Mouse (Mus musculus): ENCODE data around the gene Ift22. TPM values are rescaled to one million over a fixed set of nuclear protein-coding genes. Genes with fewer than 3 reads are reported as not detected.
A peak's percentile ranks its signal among the peaks of the same experiment; 100 is the strongest.

The Ift22 gene
- polyA plus RNA-seq, 1 experiment from 2014 or later = 28.5 TPM

DNA sequence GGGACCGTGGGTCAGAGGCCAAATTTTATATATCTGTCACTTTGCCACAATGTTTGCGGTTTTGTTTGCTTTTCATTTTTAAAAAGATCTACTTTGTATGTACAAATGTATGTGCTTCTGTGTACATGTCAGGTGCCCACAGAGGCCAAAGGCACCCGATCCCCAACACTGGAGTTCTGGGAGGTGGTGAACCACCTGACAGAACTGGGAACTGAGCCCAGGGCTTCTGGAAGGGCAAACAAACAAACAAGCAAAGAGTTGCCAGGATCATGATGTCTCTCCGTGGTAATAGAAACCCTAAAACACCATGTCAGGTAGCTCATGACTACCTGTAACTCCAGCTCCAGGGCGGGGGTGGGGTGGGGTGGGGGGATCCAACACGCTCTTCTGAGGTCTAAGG lies 52.1 kb downstream of the Ift22 start:
- ATAC-seq (replicated peaks; ENCODE audit: low FRiP score) (no peak), DNase-seq (ENCODE audit: low spot score) (no peak)
- Histone ChIP-seq H3K4me1 (replicated peaks; ENCODE audit: control insufficient read depth, insufficient read depth, low read length) (peaks cover 22% of the 10 kb centered on the region), H3K4me3 (ENCODE audit: low read depth, low read length) (no peak overlapping the region), H3K9me3 (ENCODE audit: control insufficient read depth, low read length) (no peaks in the 10 kb centered on the region), H3K36me3 (ENCODE audit: control insufficient read depth, insufficient read depth, low read length) (peaks cover 21% of the 10 kb centered on the region), H3K4me2 (no peak overlapping the region), H3K9ac (ENCODE audit: low read depth, low read length) (no peak overlapping the region), H3K27me3 (replicated peaks; ENCODE audit: control insufficient read depth, insufficient read depth, low read length) (no peaks in the 10 kb centered on the region), H3K27ac (ENCODE audit: low read depth, low read length) (no peak overlapping the region)
- 91% methylated on average over 6 of the region's 6 CpGs for WGBS

DNA sequence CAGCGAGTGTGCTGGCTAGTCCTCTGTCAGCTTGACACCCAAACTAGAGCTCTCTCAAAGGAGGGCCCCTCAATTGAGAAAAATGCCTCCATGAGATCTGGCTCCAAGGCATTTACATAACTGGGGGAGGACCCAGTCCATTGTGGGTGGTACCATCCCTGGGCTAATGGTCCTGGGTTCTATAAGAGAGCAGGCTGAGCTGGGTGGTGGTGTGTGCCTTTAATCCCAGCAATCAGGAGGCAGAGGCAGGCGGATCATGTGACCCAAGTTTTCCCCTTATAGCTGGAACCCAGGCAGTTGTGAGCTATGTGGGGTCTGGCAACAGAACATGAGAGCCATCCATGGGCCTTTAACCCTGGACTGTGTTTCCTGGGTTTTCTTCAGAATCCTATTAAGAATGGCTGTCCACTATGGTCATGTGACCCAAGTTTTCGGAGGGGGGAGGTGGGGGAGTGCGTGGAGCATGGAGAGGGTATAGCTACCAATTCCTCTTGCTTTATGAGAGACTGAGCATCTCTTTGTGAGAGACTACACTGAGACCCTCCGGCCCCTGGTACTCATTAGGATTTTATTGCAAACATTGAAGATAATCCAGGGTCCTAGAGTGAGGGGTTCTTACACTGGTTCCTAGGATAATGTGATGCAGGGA lies 53.5 kb downstream of the Ift22 start:
- H3K4me3 ChIP-seq (ENCODE audit: low read depth, low read length) = peak overlapping the region; percentile 72
- peak overlapping the region; percentile 79 for H3K4me2 ChIP-seq
- H3K4me1 ChIP-seq (replicated peaks; ENCODE audit: control insufficient read depth, insufficient read depth, low read length) = peaks cover 35% of the 10 kb centered on the region
- H3K9ac ChIP-seq (ENCODE audit: low read depth, low read length) = peak overlapping the region; percentile 77
- ATAC-seq (replicated peaks; ENCODE audit: low FRiP score) (peak; percentile 6; the same call in 1 of the 2 replicates), DNase-seq (ENCODE audit: low spot score) (no peak)
- H3K36me3 ChIP-seq (ENCODE audit: control insufficient read depth, insufficient read depth, low read length) = peaks cover 27% of the 10 kb centered on the region
- H3K27ac ChIP-seq (ENCODE audit: low read depth, low read length) = peak overlapping the region; percentile 79
- no peaks in the 10 kb centered on the region for H3K9me3 ChIP-seq (ENCODE audit: control insufficient read depth, low read length)
- no peaks in the 10 kb centered on the region for H3K27me3 ChIP-seq (replicated peaks; ENCODE audit: control insufficient read depth, insufficient read depth, low read length)
- WGBS = 27% methylated on average over 5 of the region's 5 CpGs

DNA sequence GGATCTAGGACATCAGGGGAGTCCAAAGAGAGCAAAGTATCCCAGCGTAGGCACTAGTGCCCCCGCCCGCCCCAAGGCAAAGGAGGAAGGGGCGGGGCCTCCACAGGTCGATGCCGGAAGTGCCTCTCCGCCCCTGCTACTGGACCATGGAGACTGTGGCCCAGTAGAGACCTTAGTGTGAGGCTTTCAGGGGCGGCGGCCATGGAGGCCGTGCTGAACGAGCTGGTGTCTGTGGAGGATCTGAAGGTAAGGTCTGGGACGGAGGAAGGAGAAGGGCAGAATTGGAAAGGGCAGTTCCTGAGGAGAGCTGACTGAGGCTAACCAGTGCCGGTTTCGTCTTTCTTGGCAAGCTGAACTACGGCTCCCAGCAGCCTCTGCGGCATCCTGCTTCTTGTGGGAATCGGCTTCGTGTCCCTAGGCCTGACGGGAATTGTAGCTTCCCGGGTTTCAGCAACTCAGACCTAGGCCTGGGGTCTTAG lies 54.1 kb downstream of the Ift22 start:
- H3K4me2 ChIP-seq = peak overlapping the region; percentile 79
- H3K4me1 ChIP-seq (replicated peaks; ENCODE audit: control insufficient read depth, insufficient read depth, low read length) = peaks cover 37% of the 10 kb centered on the region
- peak overlapping the region; percentile 79 for H3K27ac ChIP-seq (ENCODE audit: low read depth, low read length)
- H3K9ac ChIP-seq (ENCODE audit: low read depth, low read length) = peak overlapping the region; percentile 77
- peak; percentile 94 for DNase-seq (ENCODE audit: low spot score)
- peaks cover 27% of the 10 kb centered on the region for H3K36me3 ChIP-seq (ENCODE audit: control insufficient read depth, insufficient read depth, low read length)
- ATAC-seq (replicated peaks; ENCODE audit: low FRiP score) = peak; percentile 88
- H3K4me3 ChIP-seq (ENCODE audit: low read depth, low read length) = peak overlapping the region; percentile 72
- under 1% methylated on average over 20 of the region's 20 CpGs for WGBS
- H3K27me3 ChIP-seq (replicated peaks; ENCODE audit: control insufficient read depth, insufficient read depth, low read length) = no peaks in the 10 kb centered on the region
- H3K9me3 ChIP-seq (ENCODE audit: control insufficient read depth, low read length) = no peaks in the 10 kb centered on the region

DNA sequence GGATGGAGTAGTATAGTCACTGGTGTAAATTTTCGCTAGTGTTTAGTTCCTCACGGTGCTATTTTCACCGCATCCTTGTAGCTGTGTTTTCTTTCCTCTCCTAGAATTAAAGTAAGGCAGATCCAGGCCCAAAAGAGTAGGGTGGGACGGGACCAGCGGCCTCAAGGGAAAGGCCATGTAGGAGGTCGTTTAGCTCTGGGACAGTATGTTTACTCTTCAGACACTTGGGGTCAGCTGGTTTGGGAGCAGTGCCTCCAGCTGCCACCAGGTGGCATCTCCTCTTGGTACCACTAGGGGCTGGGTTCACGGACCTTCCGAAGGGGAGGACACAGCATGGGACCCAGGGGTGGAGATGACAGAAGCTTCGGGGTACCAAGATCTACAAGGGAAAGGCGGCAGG lies 54.6 kb downstream of the Ift22 start:
- ATAC-seq (replicated peaks; ENCODE audit: low FRiP score) = peak; percentile 66
- Histone ChIP-seq H3K4me3 (ENCODE audit: low read depth, low read length) (peak overlapping the region; percentile 72), H3K27ac (ENCODE audit: low read depth, low read length) (peak overlapping the region; percentile 79), H3K9ac (ENCODE audit: low read depth, low read length) (peak overlapping the region; percentile 77), H3K27me3 (replicated peaks; ENCODE audit: control insufficient read depth, insufficient read depth, low read length) (no peaks in the 10 kb centered on the region), H3K36me3 (ENCODE audit: control insufficient read depth, insufficient read depth, low read length) (peaks cover 27% of the 10 kb centered on the region), H3K4me1 (replicated peaks; ENCODE audit: control insufficient read depth, insufficient read depth, low read length) (peaks cover 37% of the 10 kb centered on the region), H3K9me3 (ENCODE audit: control insufficient read depth, low read length) (no peaks in the 10 kb centered on the region), H3K4me2 (peak overlapping the region; percentile 79)
- 1% methylated on average over 10 of the region's 10 CpGs for WGBS
- peak; percentile 71 for DNase-seq (ENCODE audit: low spot score)

DNA sequence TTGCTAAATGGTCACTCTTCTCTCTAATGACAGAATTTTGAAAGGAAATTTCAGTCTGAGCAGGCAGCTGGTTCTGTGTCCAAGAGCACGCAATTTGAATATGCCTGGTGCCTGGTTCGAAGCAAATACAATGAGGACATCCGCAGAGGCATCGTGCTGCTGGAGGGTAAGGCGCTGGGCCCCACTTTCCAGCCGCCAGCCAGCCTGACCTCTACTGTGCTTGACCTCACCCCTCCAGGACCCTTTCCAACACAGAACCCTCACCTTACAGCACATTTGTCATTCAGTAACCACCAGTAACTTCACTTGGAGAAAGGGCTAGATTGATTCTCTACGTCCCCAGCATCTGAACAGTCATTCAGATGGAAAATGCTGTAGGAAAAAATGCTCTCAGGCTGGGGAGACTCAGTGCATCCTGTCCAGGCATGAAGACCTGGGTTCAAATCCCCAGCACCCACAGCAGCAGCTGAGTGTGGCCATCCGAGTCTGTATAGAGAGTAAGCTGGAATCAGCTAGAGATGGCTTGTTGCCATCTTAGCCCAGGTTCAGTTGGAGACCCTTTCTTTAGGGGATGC lies 55.1 kb downstream of the Ift22 start:
- H3K27me3 ChIP-seq (replicated peaks; ENCODE audit: control insufficient read depth, insufficient read depth, low read length) = no peaks in the 10 kb centered on the region
- H3K27ac ChIP-seq (ENCODE audit: low read depth, low read length) = peak overlapping the region; percentile 23; the same call in 1 of the 2 replicates
- H3K36me3 ChIP-seq (ENCODE audit: control insufficient read depth, insufficient read depth, low read length) = peaks cover 27% of the 10 kb centered on the region
- H3K4me1 ChIP-seq (replicated peaks; ENCODE audit: control insufficient read depth, insufficient read depth, low read length) = peaks cover 37% of the 10 kb centered on the region
- peak overlapping the region; percentile 77 for H3K9ac ChIP-seq (ENCODE audit: low read depth, low read length)
- ATAC-seq (replicated peaks; ENCODE audit: low FRiP score) (no peak), DNase-seq (ENCODE audit: low spot score) (no peak)
- 73% methylated on average over 8 of the region's 8 CpGs for WGBS
- H3K4me3 ChIP-seq (ENCODE audit: low read depth, low read length) = peak overlapping the region; percentile 72
- H3K9me3 ChIP-seq (ENCODE audit: control insufficient read depth, low read length) = no peaks in the 10 kb centered on the region
- peak overlapping the region; percentile 79 for H3K4me2 ChIP-seq

Other genes with a start within 250 kb of the Ift22 start
- not detected in 2 replicates for gene Myl10, start 215.0 kb upstream of the Ift22 start, polyA plus RNA-seq (2014; fragmentation: Nextera tagmentation; extraction: Ambion mirVana)
- gene Col26a1, start 24.9 kb upstream of the Ift22 start, polyA plus RNA-seq (2014; fragmentation: Nextera tagmentation; extraction: Ambion mirVana) = 9.1 and 9.8 TPM in 2 replicates
- gene Fis1, start 45.1 kb downstream of the Ift22 start, polyA plus RNA-seq (2014; fragmentation: Nextera tagmentation; extraction: Ambion mirVana) = 241 and 251 TPM in 2 replicates
- gene Cldn15, start 58.5 kb downstream of the Ift22 start, polyA plus RNA-seq (2014; fragmentation: Nextera tagmentation; extraction: Ambion mirVana) = 2.5 and 2.8 TPM in 2 replicates
- gene Plod3, start 78.9 kb downstream of the Ift22 start, polyA plus RNA-seq (2014; fragmentation: Nextera tagmentation; extraction: Ambion mirVana) = 28.7 and 29.2 TPM in 2 replicates
- 93.8 and 97.2 TPM in 2 replicates for gene Znhit1, start 79.9 kb downstream of the Ift22 start, polyA plus RNA-seq (2014; fragmentation: Nextera tagmentation; extraction: Ambion mirVana)
- gene Vgf, start 118.2 kb downstream of the Ift22 start, polyA plus RNA-seq (2014; fragmentation: Nextera tagmentation; extraction: Ambion mirVana) = 0.07 TPM in 1 of 2 replicates, not detected in the other
- gene Ap1s1, start 138.0 kb downstream of the Ift22 start, polyA plus RNA-seq (2014; fragmentation: Nextera tagmentation; extraction: Ambion mirVana) = 163 and 175 TPM in 2 replicates
- gene Serpine1, start 164.1 kb downstream of the Ift22 start, polyA plus RNA-seq (2014; fragmentation: Nextera tagmentation; extraction: Ambion mirVana) = 0.09 and 0.15 TPM in 2 replicates
- 8.7 and 8.8 TPM in 2 replicates for gene Trim56, start 208.1 kb downstream of the Ift22 start, polyA plus RNA-seq (2014; fragmentation: Nextera tagmentation; extraction: Ambion mirVana)
- not detected in 2 replicates for gene Muc3, start 241.2 kb downstream of the Ift22 start, polyA plus RNA-seq (2014; fragmentation: Nextera tagmentation; extraction: Ambion mirVana)